Mouse (Mus musculus): ENCODE measurements at regions not wholly inside any gene's neighbourhood (a gene's known extent, or its start where the extent isn't known, plus 50 kb on each side); places are given as distances from the start of the nearest gene placed in this dataset.

- no peak for DNase-seq
Measured at GRCm38 (mm10) chr13:53788809-53789208, 266.7 kb downstream of the Drd1 start.

- DNase-seq, result peak; percentile 90
Measured at GRCm38 (mm10) chr13:53783492-53783891, 272.0 kb downstream of the Drd1 start.

GRCm38 (mm10) chr13:53779150-53779549 lies 276.4 kb downstream of the Drd1 start:
- peak; percentile 65 for DNase-seq

GRCm38 (mm10) chr13:53776421-53776820 lies 279.1 kb downstream of the Drd1 start:
- peak; percentile 53 for DNase-seq

DNA sequence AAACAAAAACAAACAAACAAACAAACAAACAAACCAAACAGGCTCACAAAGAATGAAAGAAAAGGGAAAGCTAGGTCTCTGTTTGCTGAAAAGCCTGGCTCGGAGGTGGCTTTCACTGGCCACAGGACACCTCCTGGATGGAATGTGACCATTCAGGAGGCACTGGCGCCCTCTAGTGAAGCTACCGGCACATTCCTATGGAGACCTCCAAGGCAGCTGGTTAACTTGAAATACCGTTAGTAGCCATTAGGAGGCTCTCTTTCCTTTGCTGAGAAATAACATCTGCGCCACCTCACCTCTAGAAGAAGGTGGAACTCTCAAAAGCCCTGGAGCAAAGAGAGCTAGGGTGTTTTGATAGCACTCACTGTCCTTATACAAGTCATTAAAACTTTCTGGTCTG lies 279.8 kb downstream of the Drd1 start:
- DNase-seq, result peak; percentile 76

DNA sequence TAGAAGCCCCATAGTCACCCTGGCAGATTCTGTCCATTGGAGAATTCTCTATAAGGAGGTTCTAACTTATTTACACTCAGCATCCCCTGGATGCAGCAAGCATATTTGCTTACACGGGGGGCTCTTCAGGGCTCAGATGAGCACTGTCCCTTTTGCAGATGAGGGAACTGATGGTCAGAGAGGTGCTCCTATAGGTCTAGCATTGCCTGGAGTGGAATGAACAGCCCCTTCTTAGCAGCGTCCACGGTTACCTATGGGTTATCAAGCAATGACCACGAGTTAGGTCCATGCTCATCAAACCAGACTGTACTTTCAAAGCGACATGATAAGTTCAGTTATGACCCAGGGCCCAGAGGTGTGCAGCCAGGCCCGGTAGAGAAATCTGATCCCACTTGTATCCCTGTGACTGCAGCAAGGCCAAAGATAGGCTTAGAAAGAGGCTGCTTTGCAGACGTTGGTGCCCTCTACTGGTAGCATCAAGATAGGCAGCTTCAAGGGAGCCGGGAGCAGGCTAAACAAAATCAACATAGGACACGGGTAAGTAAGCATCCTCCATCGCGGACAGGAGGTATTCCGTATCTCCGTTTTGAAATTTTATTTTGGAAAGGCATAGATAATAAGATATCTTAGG lies 290.8 kb downstream of the Drd1 start:
- peak; percentile 81 for DNase-seq

- DNase-seq, result no peak
Measured at GRCm38 (mm10) chr13:53757576-53758237, 284.8 kb upstream of the Msx2 start.

- DNase-seq, result peak; percentile 49
Measured at GRCm38 (mm10) chr13:53756970-53757530, 284.2 kb upstream of the Msx2 start.

- DNase-seq, result no peak
Measured at GRCm38 (mm10) chr13:53755046-53755615, 282.3 kb upstream of the Msx2 start.

DNA sequence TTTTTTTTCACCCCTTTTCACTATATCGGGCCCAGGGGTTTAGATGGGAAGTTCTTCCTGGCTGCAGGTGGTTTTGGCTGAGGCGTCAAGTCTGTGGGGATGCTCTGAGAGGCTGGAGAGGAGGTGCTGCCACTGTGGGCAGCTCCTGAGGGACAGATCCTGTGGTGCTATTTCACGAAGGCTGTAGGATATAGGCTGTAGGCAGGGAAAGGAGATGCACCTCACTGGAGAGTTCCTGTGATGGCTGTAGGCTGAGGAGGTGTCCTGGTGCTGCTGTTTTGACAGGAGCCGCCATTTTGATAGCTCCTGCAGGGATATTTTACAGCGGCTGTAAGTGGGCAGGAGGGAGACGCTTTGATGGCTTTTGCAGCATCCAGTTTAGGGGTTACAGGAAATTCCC lies 280.2 kb upstream of the Msx2 start:
- no peak for DNase-seq

- no peak for DNase-seq
Measured at GRCm38 (mm10) chr13:53740981-53741380, 268.1 kb upstream of the Msx2 start.

DNA sequence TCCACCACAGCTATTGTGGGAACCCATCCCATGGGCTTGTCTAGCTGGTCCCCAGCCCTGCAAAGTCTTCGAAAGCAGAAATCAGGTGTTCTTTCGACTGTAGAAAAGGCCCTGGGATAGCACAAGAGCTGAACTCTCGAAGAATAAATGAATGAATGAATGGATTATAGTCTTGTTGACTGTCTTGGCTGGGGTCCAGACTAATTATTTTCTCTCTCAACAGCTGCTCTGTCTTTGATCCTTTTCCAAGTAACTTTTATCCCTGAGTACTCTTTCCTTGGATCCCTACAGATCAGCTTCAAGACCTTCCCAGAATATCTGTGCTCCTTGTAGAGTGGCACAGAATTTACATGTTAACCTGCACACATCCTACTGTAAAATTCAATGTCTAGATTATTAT lies 266.3 kb upstream of the Msx2 start:
- DNase-seq, result peak; percentile 53

DNA sequence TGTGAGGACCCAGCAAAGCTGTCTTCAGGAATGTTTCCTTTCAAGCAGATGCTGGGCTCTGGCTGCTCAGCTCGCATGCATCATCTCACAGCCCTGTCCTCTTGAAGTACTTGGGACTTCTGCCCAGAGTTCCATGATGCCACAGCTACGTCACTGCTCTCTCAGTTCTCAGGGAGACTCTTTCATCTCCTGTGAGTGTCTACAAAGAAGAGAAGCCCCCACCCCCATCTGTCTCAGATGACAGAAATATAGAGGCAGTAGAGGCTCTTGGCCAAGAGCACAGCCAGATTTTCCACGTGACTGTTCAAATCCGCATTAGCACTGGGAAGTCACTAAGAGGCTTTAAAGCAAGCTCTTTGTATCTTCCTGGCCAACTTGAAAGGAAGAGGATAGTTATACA lies 262.1 kb upstream of the Msx2 start:
- peak; percentile 74 for DNase-seq

- no peak for DNase-seq
Measured at GRCm38 (mm10) chr13:53730259-53730902, 257.5 kb upstream of the Msx2 start.

DNA sequence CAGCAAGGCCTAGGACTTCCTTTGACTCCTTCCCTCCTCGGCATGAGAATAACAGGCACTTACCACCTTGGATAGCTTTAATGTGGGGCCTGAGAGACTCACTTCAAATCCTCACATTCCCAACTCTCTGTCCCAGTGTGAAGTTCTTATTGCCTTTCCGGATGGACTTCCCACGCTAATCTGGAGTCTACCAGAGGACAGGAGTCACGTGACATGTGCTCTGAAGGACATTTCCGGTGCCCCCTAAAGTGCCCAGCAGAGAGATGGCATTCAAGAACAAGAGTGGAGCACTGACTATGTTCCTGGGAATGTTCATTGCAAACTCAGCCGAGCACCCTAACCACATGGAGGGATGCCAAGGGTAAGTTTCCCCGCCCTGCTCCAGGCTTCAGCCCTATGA lies 257.0 kb upstream of the Msx2 start:
- DNase-seq, result no peak

DNA sequence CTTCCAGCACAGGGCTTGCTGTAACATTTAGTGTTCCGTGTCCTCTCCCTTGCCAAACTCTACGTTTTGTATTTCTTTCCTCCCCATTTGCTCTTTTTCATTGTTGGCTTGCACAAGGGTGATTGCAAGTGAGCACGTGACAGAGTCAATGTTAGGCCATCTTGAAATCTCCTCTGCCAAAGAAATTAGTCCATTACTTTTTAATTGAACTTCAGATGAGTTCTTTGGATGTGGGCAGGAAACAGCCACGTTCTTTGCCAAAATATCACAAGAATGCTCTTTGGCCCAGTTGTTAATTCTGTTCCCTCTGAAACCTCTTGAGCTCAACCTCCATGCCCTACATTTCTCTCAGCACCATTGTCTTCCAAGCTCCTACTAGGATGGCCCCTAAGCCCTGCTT lies 253.2 kb upstream of the Msx2 start:
- no peak for DNase-seq

DNA sequence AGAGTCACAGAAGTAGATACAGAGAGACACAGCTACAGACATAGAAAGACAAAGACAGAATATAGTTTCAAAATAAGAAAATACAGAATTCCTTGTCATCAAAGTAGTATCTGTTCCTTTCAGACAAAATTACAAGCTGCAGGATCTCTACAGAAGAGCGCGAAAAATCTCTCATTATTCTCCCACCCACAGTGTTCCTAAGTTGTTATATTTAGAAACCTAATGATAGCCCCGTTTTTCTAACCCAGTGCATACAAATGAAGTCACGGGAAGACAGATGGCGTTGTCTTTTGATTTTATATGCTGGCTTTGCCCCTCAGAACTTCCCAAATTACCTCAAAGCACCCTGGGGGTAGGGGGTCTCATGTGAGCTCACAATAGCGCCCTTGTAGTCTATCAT lies 250.0 kb upstream of the Msx2 start:
- no peak for DNase-seq

DNA sequence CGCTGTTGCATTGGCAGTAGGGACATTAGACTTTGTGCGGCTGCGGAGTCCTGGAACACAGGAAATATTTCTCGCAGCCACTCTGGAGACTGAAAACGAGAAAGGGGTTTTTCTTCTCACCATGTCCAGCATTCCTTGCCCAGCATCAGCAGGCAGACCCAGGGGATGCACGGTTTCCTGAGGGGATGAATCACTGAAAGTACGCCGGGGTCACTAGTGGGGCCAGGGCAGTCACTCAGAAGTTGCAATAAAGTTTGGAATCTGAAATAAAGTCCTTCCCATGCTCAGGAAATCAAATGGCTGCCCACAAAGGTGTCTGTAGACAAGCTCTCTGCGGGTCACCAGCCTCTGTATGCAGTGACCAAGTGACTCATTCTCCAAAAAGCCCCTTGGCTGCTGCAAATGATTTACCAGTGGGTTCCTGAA lies 248.2 kb upstream of the Msx2 start:
- DNase-seq, result no peak

GRCm38 (mm10) chr13:53717582-53717981 lies 244.7 kb upstream of the Msx2 start:
- no peak for DNase-seq

GRCm38 (mm10) chr13:53717086-53717485 lies 244.2 kb upstream of the Msx2 start:
- no peak for DNase-seq

DNA sequence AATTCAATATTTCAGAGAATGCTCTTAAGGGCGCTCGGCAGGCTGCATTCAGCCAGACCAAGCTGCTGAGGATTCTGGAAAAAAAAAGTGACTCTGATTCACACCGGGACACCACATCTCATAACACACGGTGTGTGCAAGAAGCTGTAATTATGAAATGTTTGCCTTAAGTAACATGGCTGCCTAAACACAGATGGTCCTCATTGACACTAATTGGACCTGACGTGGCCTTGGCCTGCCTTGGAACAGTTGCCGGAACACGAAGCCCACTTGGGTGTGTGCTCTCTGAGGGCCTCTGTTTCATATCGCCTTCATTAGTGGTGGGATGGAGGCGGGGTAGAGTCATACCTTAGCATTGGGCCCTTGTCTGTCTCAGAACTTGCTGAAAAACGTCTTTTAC lies 236.2 kb upstream of the Msx2 start:
- DNase-seq, result peak; percentile 92

GRCm38 (mm10) chr13:53707548-53707947 lies 234.7 kb upstream of the Msx2 start:
- DNase-seq, result no peak

GRCm38 (mm10) chr13:53704104-53704503 lies 231.2 kb upstream of the Msx2 start:
- no peak for DNase-seq

DNA sequence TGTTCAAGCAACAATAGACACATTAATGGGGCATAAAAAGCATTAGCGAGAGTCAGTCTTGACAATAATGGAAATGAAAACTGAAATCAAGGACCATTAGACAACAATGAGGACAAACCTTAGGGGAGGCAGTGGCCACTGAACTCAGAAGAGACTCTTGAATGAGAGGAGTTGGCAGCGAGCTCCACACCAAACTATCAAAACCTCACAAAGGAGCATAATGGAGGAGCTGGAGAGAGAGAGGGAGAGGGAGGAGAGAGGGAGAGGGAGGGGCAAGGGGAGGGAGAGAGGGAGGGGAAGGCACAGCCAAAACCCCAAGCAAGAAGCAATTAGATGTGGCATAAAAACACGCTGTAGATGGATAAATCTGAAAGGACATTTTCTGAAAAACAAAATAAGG lies 227.4 kb upstream of the Msx2 start:
- DNase-seq, result peak; percentile 55

Measured in retina, postnatal 1 day (tissue).